Mouse (Mus musculus) large intestine, adult 2 months (tissue): Measurements from ENCODE around the gene Naip6. TPM values are rescaled to one million over a fixed set of nuclear protein-coding genes. Genes with fewer than 3 reads are reported as not detected.
A peak's percentile ranks its signal among the peaks of the same experiment; 100 is the strongest.
"Not testable (repeated sequence)": the region's sequence is repeated elsewhere in the genome, so short reads cannot be mapped to it uniquely, and the experiment has no call there.

Experiments used
- DNase-seq: peaks from one replicate; pipeline ENCODE4 v3.0.0-alpha.2; 2012; ENCODE audit warnings: low read depth, low spot score
- WGBS: fragments of 180-500 bp; shearing (Covaris S2); methylation state at CpG from one replicate; pipeline ENCODE4 v1.1.7; 2018; 5-methylcytosine and 5-hydroxymethylcytosine counted together
- polyA plus RNA-seq: library from polyadenylated mRNA; depleted of rRNA; stranded (reverse); fragments of >200 nt; gene quantifications from 2 replicates; pipeline ENCODE4 v1.2.3, GENCODE M21; 2012; rRNA removed

Gene Naip6
- 54.0 and 61.6 TPM in 2 replicates for polyA plus RNA-seq

DNA sequence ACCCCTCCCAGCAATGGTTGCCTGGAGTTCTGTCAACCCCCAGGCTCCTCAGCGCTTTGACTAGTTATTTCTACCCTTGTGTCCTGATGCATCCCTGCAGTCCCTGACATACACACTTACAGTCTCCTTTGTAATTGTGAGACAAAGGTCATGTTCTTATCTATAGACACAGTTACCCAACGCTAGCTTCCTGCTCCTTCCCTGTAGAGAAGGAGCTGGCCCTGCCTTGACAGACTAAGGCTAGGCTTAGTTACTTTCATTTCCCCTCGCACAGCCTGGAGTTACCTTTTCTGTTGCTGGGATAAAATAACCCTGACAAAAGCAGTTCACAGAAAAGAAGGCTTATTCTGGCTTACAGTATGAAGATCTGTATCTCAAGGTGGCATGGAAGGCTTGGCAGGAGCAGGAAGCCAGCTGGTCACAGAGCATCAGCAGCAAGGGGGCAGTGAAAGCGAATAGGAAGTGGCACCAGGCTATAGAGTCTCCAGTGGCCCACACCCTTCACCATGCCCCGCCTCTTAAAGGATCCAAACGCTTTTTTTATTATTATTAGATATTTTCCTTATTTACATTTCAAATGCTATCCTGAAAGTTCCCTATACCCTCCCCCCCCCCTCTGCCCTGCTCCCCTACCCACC lies at the start of gene Naip6:
Gene Naip6 (minus strand): TSS at position 419 of the 638 bp plus-strand sequence.
- 20% methylated on average over 6 of the region's 6 CpGs for WGBS

DNA sequence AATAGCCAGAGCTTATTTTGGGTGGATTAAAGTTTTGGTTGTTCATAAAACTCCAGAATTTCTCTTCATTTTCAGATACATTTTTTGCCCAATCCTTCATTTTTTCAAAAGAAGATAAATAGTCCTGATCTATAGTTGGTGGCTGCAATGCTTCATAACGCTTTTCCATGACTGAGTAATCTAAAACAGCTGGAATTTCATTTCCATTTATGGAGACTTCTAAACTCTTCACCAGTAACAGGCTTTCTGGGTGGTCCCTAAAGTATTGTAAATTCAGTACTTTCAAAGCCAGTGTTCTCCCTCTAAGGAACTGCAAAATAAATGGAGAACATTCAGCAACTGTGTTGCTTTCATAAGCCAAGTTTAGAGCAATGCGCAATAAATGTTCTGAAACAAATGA lies 34.8 kb upstream of the Naip6 start:
- not testable (repeated sequence) for DNase-seq
- WGBS, result 63% methylated on average over 2 of the region's 2 CpGs

More for the DNA sequence above, at the start of gene Naip6:
- DNase-seq, result not testable (repeated sequence)

DNA sequence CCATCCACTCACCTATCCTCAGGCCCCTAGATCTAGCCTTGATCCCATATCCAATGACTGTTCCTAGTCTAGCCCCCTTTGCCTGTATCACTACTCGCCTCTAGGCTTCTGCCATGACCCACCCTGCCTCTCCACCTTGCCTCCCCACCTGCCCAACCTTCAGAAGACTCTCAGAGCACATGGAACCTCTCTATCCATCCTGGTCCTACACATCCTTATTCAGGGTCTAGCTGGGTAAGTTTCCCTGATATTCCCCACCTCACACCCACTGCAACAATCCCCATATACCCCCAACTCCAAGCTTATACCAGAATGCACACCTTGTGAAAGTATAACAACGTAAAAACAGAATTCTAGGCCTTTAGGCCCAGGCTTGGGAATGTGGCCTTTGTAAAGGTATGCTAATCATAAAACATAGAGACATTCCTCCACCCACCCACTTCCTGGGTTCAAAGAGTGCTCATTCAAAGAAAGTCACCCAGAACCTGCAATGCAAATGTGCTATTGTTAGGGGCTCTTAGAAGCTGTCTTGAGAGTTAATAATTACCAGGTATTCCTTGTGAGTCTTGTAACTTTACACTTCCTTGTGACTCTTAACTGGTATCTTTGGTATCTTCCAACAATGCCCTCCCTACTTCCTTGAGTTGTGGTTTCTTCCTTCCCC lies 32.2 kb upstream of the Naip6 start:
- WGBS, result 76% methylated on average over 1 of the region's 2 CpGs
- not testable (repeated sequence) for DNase-seq

DNA sequence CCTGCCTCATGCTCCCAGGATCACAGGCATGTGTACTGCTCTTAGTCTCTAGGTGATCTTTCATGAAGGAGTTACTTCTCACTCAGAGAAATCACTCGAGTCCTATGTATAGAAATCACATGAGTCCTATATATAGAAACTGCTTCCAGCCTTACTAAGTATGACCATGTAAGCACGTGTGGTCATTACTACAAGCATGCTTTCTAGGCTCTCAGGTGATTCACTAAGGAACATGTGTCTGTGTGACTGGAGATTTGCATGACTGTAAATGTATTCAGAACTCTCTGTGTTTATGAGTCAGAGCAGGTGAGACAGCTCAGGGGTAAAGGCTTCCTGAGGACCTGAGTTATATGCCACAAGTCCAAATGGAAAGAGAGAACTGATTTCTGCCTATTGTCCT lies 24.3 kb upstream of the Naip6 start:
- WGBS, result 22% methylated on average over 2 of the region's 2 CpGs
- DNase-seq, result no peak

DNA sequence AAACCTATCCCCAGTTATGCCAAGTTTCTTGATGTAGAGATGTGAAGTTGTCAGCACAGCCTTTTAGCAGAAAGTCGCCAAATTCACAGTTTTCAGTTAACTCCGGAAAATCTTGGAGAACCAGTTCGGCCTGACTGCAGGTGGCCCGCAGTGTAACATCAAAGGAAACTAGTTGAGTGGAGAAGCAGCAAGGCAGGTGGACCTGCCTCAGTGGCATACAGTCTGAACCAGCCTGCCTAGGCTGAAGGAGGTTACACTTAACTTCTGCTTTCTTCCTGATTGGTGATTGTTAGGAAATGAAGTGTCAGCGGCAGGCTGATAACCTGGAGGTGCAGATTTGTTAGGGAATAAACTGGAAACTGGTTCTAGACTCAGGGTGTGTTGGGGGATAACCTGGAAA lies 14.3 kb upstream of the Naip6 start:
- not testable (repeated sequence) for DNase-seq
- 18% methylated on average over 5 of the region's 5 CpGs for WGBS

DNA sequence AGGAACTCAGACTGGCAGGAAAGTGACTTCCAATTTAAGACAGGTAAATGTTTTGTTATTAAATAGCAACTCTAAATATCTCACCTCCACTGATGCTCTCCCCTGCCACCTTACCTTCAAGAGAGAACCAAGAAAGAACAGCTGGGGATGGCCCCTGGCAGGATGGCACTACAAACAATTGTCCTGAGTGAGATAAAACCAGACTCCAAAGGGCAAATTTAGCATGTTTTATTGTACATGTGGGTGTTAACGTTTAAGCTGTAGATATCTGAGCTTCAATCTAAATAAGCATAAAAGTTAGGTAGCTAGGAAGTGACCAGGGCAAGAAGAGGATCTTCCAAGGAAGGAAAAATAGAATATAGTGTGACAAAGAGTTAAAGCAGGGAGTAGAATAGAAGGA lies 11.4 kb upstream of the Naip6 start:
- not testable (repeated sequence) for DNase-seq
- 20% methylated on average over 1 of the region's 1 CpGs for WGBS

DNA sequence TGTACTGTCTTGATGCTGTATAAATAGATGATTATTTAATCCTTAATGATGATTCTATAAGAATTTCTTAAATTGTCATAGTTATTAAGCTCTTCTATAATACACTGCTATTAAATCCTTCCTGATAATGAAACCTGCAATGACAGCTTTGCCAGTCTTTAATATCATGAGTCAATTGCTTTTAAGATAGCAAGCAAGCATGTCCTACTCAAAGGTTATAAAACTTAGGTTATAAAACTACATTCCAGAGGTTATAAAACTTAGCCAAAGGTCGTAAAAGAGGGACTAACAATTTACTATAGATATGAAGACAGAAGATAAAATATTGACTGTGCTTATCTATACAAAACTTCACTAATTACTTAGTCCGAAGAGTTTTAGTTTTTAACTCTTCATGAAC lies 10.6 kb upstream of the Naip6 start:
- peak; percentile 48 for DNase-seq
- 11% methylated on average over 2 of the region's 2 CpGs for WGBS

DNA sequence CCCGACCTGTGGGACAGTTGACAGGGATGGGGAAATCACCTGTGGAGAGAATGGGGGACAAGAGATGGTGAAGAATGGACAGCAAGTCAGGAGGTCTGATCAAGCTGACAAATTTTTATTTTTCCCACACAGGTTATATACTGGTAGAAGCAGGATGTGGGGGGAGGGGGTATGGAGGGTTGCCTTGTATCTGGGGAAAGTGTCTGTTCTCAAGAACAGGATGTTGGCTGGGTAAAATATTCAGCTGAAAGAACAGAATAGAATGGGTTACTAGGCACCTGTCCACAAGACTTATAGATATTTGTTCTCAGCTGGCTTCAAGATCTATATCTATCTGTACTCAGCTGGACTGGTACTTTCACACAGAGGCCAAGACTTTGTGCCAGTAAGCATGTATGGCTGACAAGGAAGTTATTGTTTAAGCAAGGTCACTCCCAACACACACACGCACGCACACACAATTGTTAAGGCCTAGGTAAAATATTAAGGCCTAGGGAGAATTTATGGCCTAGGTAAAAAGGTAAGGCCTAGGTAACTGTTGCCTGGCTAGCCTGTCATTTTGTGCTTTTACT lies 4.9 kb upstream of the Naip6 start:
- 63% methylated on average over 3 of the region's 3 CpGs for WGBS
- not testable (repeated sequence) for DNase-seq

DNA sequence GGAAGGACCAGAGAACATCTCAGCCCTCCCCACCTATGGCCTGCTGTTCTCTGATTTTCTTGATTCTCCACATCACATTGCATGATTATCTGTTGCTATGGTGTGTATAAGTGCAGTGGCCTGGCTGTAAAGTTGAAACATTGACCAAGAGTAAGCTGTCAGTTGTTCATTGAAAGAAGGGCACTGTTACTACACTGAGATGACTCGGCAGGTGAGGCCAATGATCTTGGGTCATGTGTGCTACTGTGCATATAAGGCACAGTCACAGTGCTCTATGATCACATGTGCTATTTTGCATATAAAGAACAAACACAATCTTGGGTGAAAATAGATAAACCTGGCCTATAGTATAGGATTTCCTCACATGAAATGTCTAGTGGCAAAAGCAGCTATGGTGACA lies 32.9 kb downstream of the Naip6 start:
- 37% methylated on average over 1 of the region's 1 CpGs for WGBS
- no peak for DNase-seq

DNA sequence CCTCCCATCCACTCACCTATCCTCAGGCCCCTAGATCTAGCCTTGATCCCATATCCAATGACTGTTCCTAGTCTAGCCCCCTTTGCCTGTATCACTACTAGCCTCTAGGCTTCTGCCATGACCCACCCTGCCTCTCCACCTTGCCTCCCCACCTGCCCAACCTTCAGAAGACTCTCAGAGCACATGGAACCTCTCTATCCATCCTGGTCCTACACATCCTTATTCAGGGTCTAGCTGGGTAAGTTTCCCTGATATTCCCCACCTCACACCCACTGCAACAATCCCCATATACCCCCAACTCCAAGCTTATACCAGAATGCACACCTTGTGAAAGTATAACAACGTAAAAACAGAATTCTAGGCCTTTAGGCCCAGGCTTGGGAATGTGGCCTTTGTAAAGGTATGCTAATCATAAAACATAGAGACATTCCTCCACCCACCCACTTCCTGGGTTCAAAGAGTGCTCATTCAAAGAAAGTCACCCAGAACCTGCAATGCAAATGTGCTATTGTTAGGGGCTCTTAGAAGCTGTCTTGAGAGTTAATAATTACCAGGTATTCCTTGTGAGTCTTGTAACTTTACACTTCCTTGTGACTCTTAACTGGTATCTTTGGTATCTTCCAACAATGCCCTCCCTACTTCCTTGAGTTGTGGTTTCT lies 45.9 kb downstream of the Naip6 start:
- no CpG with 5 or more reads among the region's 1 CpGs for WGBS
- DNase-seq, result not testable (repeated sequence)

DNA sequence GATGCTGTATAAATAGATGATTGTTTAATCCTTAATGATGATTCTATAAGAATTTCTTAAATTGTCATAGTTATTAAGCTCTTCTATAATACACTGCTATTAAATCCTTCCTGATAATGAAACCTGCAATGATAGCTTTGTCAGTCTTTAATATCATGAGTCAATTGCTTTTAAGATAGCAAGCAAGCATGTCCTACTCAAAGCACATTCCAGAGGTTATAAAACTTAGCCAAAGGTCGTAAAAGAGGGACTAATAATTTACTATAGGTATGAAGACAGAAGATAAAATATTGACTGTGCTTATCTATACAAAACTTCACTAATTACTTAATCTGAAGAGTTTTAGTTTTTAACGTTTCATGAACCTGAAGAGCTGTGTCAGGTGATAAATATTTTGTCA lies 60.5 kb downstream of the Naip6 start:
- not testable (repeated sequence) for DNase-seq
- WGBS, result 17% methylated on average over 2 of the region's 2 CpGs

DNA sequence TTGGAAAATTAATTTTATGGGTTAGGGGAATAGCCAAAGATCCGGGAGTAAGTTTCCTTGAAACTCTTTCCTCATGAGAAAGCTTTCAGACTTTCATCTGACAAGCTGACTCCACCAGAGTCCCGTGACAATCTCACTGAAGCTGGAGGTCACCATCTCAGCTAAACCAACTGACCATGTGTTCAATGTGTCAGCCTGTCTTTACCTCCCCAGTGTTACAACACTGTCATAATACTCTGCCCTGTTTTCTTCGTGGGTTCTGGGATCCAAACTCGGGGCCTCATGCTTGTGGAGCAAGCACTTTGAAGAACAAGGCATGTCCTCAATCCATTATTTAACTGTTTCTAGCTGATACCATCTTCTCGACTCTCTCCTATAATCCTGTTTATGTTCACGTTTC lies 61.5 kb downstream of the Naip6 start:
- 52% methylated on average over 6 of the region's 6 CpGs for WGBS
- DNase-seq, result not testable (repeated sequence)

DNA sequence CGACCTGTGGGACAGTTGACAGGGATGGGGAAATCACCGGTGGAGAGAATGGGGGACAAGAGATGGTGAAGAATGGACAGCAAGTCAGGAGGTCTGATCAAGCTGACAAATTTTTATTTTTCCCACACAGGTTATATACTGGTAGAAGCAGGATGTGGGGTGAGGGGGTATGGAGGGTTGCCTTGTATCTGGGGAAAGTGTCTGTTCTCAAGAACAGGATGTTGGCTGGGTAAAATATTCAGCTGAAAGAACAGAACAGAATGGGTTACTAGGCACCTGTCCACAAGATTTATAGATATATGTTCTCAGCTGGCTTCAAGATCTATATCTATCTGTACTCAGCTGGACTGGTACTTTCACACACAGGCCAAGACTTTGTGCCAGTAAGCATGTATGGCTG lies 65.6 kb downstream of the Naip6 start:
- 79% methylated on average over 2 of the region's 2 CpGs for WGBS
- not testable (repeated sequence) for DNase-seq

DNA sequence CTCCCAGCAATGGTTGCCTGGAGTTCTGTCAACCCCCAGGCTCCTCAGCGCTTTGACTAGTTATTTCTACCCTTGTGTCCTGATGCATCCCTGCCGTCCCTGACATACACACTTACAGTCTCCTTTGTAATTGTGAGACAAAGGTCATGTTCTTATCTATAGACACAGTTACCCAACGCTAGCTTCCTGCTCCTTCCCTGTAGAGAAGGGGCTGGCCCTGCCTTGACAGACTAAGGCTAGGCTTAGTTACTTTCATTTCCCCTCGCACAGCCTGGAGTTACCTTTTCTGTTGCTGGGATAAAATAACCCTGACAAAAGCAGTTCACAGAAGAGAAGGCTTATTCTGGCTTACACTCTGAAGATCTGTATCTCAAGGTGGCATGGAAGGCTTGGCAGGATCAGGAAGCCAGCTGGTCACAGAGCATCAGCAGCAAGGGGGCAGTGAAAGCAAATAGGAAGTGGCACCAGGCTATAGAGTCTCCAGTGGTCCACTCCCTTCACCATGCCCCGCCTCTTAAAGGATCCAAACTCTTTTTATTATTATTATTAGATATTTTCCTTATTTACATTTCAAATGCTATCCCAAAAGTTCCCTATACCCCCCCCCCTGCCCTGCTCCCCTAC lies 70.5 kb downstream of the Naip6 start:
- DNase-seq, result peak; percentile 38
- 18% methylated on average over 5 of the region's 5 CpGs for WGBS

DNA sequence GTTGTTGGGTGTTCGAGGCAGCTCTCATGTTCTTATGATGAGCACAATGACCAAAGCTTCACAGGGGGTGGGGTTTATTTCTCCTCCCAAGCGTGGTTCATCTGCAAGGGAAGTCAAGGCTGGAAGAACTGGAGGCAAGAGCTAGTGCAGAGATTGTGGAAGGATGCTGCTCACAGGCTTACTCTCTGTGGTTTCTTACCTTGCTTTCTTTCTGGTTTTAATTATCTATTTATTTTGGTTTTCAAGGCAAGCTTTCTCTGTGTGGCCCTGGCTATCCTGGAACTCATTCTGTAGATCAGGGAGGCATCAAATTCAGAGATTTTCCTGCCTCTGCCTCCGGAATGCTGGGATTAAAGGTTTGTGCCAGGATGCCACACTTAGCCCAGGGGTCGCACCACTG lies 71.3 kb downstream of the Naip6 start, which contains the start of gene Naip5:
Gene Naip5 (minus strand): TSS at position 101 of the 400 bp plus-strand sequence.
- not testable (repeated sequence) for DNase-seq
- WGBS, result 76% methylated on average over 4 of the region's 4 CpGs

DNA sequence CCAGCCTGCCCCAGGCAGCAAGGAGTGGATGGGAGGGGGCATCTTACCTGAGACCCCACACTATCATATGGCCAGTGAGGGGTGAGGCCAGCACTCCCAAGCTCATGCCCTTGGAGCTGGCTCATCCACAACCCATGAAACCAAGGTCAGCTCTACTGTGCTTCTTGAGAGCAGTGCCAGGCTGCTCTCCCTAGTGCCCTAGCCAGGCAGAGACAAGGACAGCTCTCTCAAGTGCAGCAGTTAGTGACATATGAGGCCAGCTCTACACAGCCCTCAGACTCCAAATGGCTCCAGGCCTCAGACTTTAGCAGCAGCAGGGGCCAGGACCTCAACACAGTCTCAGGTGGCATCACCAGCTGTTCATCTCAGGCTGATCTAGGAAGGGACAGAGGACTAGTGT lies 73.8 kb downstream of the Naip6 start:
- DNase-seq, result no peak
